Mouse (Mus musculus) MEL (cell line): ENCODE data around the gene Psmc3.

Experiments used
- CHD2 ChIP-seq: IDR thresholded peaks from 2 replicates; pipeline ENCODE4 v1.6.1; 2011; ENCODE audit warnings: low read length, improper control_type of control experiment
- CTCF ChIP-seq, 3 experiments: IDR thresholded peaks in 2 of 3; conservative IDR thresholded peaks in 1 of 3; 2 replicates each; pipeline ENCODE4 v1.5.1; 2011 to 2012; ENCODE audit warnings: low read length in 3 of 3, low read depth in 2 of 3, mild to moderate bottlenecking in 2 of 3, improper control_type of control experiment in 1 of 3, inconsistent platforms in 1 of 3, mixed read lengths in 1 of 3, moderate library complexity in 1 of 3; ENCODE audit not compliant: control insufficient read depth in 1 of 3, insufficient read depth in 1 of 3, poor library complexity in 1 of 3, severe bottlenecking in 1 of 3
- EP300 ChIP-seq, 2 experiments: IDR thresholded peaks; 2 replicates each; pipeline ENCODE4 v1.6.1; 2011; ENCODE audit warnings: improper control_type of control experiment in 2 of 2, low read length in 2 of 2, low read depth in 1 of 2, mild to moderate bottlenecking in 1 of 2
- MYC ChIP-seq: IDR thresholded peaks from 2 replicates; pipeline ENCODE4 v1.6.1; 2011; ENCODE audit warnings: low read depth, mild to moderate bottlenecking, low read length, improper control_type of control experiment, moderate library complexity
- POLR2A ChIP-seq, 2 experiments: IDR thresholded peaks; 2 replicates each; pipeline ENCODE4 v1.6.1; 2011 to 2012; ENCODE audit warnings: low read length in 2 of 2, mild to moderate bottlenecking in 2 of 2, control low read depth in 1 of 2, improper control_type of control experiment in 1 of 2, low read depth in 1 of 2, moderate library complexity in 1 of 2; ENCODE audit not compliant: control insufficient read depth in 1 of 2, insufficient read depth in 1 of 2, poor library complexity in 1 of 2
- TCF12 ChIP-seq: IDR thresholded peaks from 2 replicates; pipeline ENCODE4 v1.6.1; 2014; ENCODE audit warnings: low read depth, mild to moderate bottlenecking, inconsistent platforms, low read length, improper control_type of control experiment, moderate library complexity
- USF2 ChIP-seq, 2 experiments: IDR thresholded peaks; 2 replicates each; pipeline ENCODE4 v1.6.1; 2011 to 2012; ENCODE audit warnings: improper control_type of control experiment in 2 of 2, low read length in 2 of 2, borderline replicate concordance in 1 of 2, inconsistent platforms in 1 of 2, low read depth in 1 of 2, mild to moderate bottlenecking in 1 of 2; ENCODE audit not compliant: insufficient read depth in 1 of 2
- ZC3H11A ChIP-seq: IDR thresholded peaks from 2 replicates; pipeline ENCODE4 v1.6.1; 2012; ENCODE audit warnings: low read depth, mild to moderate bottlenecking, inconsistent platforms, low read length, improper control_type of control experiment
- ZNF384 ChIP-seq: IDR thresholded peaks from 2 replicates; pipeline ENCODE4 v1.6.1; 2012; ENCODE audit warnings: low read depth, mild to moderate bottlenecking, inconsistent platforms, low read length, improper control_type of control experiment

DNA sequence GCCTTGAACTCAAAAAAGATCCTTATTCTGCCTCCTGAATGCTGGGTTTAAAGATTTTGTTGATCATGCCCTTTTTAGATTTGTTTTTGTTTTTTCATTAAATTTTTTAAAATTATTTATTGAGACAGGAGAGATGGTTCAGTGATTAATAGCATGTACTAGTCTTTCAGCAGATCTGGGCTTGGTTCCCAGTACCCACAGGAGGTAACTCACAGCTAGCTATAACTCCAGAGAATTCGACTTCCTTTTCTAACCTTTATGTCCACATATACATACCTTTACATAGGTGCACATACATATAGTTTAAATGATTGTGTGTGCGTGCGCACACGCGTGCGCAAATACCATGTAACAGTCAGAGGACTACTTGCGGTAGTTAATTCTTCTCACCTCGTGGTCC is 45.3 kb upstream of the Psmc3 start:
- TF ChIP-seq EP300 (IDR thresholded peaks at IDR 0.05; ENCODE audit: low read depth in 1 of 2, low read length in 2 of 2) (no peak), CTCF (IDR thresholded peaks at IDR 0.05 in 2 of 3, conservative IDR thresholded peaks at IDR 0.05 in 1 of 3; ENCODE audit: control insufficient read depth in 1 of 3, insufficient read depth in 1 of 3, low read depth in 2 of 3, low read length in 3 of 3, poor library complexity in 1 of 3, severe bottlenecking in 1 of 3) (no peak), USF2 (IDR thresholded peaks at IDR 0.05; ENCODE audit: borderline replicate concordance in 1 of 2, insufficient read depth in 1 of 2, low read depth in 1 of 2, low read length in 2 of 2) (no peak), POLR2A (IDR thresholded peaks at IDR 0.05; ENCODE audit: control insufficient read depth in 1 of 2, insufficient read depth in 1 of 2, low read depth in 1 of 2, low read length in 2 of 2, poor library complexity in 1 of 2) (no peak), MYC (no peak), ZNF384 (no peak), TCF12 (no peak), CHD2 (no peak), ZC3H11A (no peak)
